Mouse (Mus musculus) kidney, adult 18-20 months (tissue): ENCODE measurements around the gene Tpcn1.

Source experiments
- DNase-seq: peaks from one replicate; pipeline ENCODE4 v3.0.0; 2021

Gene Tpcn1

DNA sequence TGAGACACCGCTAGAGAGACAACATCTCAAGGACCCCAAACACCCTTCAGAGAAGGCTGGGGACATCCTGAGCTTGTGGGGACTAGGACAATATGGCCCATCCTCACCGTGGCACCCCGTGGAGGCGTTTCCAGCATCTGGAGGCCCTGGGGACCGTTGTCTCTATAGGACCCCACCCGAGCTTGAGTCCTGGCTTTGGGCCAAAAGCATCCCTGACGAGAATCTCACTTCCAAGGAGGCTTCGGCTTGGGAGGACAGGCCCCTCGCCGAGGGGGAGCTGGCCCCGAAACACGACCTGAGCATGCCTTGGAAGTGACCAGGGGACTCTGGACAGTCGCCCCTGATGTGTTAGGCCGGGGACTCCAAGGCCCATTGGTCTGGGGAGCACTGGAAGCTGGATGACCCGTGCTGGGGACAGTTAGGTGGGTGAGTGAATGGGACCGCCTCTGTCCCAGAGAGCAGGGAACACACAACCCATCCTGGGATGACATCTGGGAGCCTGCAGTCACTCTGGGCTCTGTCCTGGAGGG, 20.8 kb upstream of the Tpcn1 start:
- no peak for DNase-seq

DNA sequence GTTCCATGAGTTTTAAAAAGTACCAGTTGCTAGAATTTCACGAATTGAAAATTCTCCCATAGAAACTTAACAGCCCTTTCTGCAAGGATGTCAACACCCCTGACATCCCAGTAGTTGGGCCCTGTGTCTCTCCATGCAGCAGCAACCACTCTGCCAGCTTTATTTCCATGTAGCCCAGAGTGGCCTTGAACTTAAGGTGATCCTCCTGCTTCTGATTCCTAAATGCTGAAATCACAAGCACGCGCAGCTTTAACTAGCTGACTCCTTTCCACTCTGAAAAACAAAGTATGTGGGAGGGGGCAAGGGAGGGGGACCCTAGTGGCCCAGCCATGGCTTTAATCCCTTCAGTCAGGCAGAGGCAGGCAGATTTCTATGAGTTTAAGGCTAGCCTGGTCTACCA, 18.9 kb upstream of the Tpcn1 start:
- no peak for DNase-seq

DNA sequence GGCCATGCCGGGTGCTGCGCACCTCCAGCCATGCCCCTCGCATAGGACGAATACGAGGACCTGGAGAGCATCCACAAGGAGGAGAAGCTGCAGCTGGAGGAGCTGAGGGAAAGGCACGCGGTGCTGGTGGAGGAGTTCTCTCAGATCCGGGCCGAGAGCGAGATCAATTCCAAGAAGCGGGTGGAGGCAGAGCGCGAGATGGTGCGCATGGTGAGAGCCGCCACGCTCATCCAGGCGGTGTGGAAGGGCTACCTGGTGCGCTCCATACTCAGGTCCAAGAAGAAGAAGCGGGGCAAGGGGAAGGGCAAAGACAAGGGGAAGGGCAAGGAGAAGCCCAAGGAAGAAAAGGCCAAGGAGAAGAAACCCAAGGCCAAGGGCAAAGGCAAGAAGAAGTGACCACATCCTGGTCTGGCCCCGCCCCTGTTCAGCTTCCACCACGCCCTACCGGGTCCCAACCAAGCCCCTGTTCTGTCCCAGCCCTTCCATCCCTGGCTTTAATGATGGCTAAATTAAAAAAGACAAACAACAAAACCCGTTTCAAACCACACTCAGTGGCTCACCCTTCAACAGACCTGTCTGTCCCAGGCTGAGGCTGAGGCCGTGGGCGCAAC, 18.2 kb upstream of the Tpcn1 start:
- no peak for DNase-seq

DNA sequence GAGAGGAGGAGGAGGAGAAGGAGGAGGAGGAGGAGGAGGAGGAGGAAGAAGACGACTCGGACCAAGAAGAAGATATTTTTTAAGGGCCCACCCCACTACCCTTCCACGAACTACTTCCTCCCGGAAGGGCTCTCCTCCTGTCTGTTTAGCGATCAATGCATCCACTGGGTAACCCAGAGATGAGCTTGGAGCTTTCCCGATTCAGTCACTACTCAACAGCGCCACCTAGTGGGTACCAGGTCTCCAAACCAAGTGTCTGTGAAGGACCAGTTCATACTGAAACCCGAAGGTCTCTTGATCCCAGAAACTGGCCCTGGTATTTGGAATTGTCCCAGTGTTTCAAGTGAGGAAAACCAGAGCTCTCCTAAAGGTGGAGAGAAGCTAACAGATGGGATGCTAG, 17.2 kb upstream of the Tpcn1 start:
- DNase-seq = peak; percentile 84

DNA sequence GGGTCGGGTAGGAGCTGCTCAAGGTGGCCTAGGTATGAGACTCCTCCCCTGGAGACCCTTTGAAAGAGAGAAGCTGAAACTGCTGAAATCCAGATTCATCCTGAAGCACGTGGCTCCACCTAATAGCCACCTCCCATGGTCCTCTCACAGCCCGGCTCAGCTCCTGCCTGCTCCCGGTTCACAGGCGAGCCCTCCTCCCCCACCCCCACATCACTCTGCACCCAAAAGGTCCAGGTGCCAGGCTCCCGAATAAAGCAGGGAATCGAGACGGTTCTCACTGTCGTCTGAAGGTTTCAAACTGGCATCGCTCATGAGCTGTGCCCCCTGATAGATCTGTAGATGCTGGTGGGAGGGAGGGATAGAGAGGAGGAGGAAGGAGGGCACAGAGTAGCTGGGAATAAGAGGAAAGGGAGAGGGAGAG, 16.8 kb upstream of the Tpcn1 start:
- DNase-seq = no peak

DNA sequence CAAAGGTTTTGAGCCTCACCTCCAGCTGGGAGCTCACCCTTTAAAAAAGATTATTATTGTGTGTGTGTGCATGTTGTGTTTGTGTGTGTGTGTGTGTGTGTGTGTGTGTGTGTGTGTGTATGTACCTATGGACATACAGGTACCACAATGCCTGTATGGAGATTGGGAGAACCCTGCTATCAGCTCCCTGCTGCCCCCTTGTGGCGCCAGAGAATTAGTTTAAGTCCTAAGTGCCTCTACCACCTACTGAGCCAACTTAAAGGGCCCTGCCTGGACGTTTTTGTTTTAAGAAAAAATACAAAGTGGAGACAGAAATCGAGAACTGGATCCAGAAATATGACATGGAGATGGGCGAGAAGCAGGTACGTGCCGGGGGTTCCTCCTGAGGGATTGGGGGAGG, 16.4 kb upstream of the Tpcn1 start:
- peak; percentile 90 for DNase-seq

DNA sequence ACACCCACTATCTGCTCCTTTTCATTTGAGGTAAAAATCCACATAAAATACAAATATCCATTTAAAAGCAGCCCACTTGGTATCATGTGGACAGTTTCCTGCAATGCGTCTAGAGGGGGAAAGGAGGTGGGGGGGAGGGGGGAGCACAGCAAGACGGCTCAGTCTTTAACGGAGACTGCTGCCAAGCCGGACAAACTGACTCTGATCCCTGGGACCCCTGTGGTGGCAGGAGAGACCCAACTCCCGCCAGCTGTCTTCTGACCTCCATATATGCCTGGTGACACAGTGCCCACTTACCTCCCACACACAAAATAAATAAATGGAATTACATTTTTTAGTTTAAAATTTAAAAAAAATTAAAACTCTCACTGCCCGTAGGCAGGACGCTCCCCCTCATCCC, 15.0 kb upstream of the Tpcn1 start:
- no peak for DNase-seq

DNA sequence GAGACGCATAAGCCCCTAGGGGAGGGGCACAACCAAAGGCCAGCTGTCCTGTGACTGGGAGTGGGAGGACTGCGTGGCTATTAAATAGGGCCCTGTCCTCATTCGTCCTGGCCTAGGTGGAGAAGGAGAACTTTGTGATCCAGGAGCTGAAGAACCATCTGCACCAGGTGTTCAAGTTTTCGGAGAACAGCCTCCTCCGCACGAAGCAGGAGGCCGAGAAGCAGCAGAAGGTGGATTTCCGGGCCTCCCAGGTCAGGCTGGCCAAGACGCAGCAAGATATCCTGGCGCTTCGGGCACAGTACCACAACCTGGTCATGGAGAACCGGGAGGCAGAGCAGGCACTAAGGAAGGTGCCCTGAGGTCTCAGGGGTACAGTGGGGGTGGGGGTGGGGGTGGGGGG, 13.7 kb upstream of the Tpcn1 start:
- no peak for DNase-seq

DNA sequence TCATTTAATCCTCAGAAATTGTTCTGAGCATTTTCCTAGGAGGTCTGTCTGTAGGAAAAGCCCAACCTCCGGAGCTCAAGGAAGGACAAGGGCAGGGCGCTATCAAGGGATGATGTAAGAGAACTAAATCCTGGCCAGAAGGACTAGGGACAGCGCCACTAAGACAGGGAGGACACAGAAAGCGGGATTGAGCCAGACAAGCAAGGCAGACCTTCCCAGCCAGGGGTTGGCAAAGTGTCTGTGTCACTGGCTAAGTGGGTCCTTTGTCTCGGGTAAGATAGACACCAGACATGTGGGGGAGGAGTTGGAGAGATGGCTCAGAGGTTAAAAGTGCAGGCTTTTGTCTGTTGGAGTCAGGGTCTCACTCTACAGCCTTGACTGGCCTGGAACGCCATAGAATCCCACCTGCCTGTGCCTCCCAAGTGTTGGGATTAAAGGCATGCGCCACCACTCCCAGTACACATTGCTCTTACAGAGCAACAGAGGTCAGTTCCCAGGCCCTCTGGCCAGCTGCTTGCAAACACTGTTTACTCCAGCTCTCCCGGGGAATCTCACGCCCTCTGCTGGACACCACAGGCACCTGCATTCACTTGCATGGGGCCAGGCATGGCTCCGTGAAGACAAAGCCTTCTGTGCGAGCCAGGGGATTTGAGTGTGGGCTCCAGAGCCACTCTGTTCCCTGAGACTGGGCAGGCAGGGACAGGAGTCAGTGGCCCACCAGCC, 12.6 kb upstream of the Tpcn1 start:
- no peak for DNase-seq

DNA sequence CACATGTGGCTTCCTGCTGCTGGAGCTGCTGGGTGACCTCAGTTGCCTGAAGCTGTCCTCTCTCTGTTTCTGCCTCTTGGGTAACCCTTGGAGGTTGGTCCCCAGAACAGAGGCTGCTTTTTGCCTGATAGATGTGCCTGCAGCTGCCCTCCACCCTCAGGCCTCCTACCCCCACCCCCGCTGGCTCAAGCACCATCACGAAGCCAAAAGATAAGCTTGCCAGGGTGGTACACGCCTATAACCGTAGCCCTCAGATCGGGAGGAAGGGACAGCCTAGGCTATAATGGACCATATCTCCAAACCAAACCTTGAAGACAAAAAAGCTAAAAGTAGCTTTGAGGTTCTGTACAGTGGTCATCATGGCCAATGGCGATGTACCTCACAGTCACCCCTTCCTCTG, 11.2 kb upstream of the Tpcn1 start:
- DNase-seq = no peak

DNA sequence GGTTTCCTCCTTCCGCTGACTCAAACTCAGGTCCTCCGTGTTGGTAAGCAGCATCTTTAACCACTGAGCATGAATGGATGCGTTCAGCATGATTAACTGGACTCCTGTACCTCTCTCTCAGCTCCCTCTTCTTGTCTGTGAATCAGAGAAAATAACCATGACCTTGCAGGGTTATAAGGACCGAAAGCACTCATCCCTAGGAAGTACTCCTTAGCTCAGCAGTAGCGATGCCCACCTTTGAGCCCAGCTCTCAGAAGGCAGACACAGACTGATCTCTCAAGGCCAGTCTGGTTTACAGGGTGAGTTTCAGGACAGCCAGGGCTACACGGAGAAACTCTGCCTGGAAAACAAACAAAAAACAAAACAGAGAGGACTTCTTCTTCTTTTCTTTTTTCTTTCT, 6.0 kb upstream of the Tpcn1 start:
- DNase-seq = peak; percentile 21

DNA sequence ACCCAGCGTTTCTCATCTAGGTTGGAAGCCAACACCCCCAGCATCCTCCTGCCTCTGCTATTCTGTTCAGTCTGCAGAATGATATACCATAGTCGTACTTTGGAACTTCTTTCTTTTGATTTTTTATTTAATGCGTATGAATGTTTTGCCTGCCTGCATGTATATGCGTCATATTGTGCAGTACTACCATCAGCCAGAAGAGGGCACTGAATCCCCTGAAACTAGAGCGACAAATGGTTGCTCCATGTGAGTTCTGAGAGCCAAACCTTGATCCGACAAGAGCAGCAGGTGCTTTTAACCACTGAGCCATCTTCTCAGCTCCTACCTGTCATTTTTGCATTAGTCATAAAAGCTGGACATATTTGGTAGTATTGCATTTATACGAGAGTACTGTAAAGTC, 3.7 kb upstream of the Tpcn1 start:
- peak; percentile 37 for DNase-seq

DNA sequence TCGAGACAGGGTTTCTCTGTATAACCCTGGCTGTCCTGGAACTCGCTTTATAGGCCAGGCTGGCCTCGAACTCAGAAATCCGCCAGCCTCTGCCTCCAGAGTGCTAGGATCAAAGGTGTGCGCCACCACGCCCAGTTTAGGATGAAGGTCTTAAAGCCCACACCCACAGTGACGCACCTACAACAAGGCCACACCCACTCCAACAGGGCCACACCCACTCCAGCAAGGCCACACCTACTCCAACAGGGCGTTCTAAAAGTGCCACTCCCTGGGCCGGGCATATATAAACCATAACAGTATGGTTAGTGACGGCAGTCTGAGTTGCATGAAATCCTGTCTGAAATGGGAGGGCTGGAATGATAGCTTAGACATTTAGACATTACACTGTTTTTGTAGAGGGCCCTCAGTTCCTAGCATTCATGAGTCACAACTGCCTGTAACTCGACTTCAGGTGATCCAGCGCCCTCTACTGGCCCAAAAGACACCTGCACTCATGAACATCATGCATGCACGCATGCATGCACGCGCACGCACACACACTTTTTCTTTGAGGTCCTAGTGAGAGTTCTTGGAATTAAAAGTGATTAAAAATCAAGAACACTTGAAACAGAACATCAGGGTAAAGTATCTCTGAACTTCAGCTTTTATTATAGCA, 2.0 kb upstream of the Tpcn1 start:
- no peak for DNase-seq

DNA sequence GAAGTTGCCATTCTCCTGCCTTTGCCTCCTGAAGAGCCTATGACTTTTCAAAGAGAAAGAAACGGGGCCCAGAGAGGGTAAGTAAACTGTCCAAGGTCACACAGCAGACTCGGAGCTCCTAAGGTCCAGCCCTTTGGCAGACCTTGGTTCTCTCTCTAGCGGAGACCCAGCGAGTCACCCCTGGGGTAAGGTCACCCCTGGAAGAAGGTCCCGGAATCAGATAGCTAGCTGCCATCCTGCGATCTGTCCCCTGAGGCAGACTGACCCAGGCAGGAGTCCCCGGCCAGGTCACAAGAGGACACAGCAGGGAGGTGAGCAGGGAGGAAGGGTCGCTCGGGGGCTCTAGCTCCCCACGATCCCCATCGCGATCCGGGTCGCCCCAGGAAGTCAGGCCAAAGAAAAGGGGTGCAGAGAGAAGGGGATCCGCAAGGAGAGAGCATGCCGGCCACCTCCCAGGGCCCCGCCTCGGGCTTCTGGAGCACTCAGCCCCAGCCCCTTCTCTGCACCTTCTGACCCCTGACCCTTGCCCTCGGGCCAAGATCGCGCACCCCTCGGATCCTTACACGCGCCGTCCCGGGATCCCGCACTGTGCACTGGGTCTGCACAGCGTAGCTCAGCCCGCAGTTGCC, 419 bp downstream of the Tpcn1 start:
- peak; percentile 44 for DNase-seq

DNA sequence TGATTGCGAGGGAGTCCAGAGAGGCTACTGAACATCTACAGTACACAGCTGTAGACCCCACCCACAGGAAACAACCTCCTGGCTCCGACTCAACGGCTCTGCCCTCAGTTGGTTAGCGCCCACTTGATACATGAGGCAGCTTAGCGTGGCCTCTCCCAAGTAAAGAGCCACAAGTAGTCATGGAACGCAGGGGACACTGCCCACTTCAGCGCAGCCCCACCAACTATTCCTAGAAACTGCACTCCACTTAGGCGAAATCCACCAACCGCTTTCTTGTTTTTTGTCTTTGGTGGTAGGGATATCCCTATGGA, 902 bp downstream of the Tpcn1 start:
- peak; percentile 55 for DNase-seq

DNA sequence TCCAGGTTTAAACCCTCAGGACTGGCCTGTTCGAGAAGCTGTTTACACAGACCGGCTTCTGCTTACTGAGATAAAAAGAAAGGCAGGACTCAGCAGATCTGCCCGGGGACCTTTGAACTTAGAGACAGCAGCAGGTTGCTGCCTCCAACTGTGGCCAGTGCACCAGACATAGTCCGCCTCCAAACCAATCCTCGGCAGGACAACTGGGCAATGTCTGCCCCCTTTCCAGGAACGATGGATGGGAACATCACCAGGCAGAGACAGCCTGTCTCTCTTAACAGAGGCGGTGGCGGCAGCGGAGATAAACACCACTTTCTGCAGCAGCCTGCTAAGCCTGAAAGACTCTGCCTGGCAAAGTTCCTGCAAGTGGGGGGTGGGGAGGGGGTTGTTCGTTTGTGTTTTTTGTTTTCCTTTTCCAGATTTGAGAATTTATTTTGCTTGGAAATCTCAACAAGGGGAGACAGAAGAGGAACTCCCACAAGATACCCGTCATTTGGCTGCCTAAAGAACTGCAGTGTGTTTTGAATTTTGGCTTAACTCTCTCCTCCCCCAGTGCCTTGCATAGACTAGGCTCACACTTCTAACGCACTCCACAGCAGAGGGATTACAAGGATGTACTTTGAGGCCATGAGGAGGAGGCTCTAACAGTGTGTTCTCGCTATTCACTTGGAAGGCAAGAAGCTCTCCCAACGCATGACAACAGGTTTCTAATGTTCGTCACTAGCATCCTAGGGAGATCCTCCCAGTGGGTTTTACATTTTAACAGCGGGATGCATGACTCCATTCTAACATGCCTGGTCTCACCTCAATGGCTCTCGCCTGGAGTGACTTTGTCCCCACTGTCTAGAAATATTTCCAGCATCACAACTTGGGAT, 1.5 kb downstream of the Tpcn1 start:
- DNase-seq = peak; percentile 74

DNA sequence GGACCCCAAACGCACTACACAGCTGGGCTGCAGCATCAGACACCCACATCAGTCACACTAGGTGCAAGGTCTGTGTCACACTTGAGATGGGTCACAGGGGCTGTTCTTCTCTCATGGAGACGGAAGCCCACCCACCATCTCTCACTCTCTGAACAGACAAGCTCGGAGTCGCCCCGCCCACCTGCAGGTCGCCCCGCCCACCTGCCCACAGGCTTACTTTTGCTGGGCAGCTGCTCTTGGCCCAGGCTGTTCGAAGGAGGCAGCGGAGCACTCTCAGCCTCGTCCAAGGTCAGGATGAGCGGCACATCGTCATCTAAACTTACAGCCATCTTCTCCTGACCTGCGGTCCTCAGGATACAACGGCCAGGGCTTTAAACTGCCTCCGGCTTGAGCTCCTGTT, 3.5 kb downstream of the Tpcn1 start:
- no peak for DNase-seq

DNA sequence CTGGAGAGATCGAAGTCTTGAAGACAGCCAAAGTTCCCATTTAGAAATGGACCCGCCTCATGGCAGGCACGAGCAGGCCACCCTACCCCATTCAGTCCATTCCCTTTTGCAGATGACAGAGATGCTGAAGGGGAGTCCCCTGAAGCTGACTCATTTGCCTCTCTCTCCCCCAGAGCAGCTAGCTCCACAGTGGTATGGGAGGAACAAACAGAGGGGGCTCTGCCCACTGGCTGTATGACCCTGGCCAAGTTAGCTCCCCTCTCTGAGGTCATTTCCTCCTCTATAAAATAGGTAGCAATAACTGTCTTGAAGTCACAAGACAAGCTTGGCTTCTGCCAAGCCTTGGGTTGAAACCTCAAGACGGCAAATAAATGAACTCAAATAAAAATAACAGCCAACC, 5.0 kb downstream of the Tpcn1 start:
- DNase-seq = no peak

DNA sequence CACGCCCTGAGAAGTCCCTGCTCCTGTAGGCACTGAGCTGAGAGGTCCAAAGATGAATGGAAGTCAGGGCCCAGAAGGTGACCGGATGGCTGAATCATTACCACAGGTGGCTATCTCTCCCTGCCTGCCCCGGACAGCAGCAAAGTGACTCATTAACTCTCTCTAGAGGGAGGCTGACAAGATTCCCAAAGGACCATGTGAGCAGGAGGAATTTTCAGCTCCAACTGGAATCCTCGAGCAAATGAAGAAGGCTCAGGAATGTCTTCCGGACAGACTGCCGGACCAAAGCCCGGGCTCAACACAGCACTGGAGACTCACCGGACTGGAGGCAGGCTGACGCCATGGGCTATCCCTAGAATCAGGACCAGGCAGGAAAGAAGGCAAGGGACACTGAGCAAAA, 6.5 kb downstream of the Tpcn1 start:
- DNase-seq = peak; percentile 56

DNA sequence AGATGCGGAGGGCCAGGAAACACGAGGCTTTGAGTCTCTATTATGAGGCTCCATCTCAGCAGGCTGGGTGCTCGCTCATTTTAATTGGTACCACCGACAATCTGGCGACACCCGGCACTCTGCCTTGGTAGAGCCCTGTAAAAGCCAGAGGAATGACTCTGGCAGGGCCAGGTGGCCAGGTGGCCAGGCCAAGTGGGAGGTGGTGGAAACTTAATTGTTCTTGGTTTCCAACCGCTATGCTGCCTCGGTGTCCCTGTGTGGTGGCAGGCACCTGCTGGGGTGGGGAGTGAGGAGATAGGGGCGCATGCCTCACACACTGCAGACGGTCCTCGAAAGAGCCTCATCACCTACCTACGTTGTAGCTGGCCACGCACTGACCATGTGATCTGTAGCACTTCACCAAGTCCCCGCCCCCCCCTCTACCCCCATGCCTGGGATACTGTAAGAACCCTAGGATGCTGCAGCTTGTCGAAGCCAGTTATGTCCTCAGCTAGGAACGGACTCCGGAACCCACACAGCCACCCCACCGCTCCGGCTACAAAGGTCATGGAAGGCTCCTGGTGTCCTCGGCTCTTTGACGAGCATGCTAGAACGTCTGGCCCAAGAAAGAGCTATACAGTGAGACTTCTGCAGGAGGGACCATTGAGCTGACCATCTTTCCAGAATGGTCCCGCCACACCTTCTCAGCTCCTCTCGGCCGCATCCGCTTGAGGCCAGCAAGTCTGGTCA, 8.4 kb downstream of the Tpcn1 start:
- DNase-seq = no peak

DNA sequence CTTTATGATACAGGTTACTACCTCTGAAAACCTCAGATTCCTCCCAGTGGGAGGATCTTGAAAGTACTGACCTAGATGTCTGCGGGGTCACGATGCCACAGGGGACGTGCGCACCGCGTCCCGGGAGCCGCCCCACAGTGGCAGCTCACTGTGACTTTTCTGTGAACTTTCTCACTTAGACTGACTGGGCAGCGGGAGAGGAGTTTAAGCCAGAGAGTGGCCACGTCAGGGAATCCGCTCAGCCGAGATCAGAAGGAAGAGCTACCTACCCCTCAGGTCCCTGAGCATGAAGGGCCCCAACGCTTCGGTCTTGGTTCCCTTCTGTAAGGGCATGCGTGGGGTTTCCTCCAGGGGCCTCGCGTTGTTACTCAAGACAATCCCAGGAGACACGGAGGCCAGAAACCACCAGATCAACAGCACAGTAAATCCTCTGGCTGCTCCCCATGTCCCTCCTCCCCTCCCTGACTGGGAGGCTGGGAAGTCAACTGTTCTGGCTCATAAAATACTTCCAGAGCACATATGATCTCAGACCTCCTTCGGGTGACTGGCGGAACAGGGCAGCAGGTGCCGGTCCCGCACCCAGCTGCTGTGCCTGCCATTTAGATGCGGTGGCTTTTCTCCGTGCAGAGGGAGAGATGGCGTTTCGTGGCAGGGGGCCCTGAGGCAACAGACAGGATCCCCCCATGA, 9.1 kb downstream of the Tpcn1 start:
- DNase-seq = peak; percentile 72
